Mouse (Mus musculus) bone marrow macrophage, adult 2 months (primary cell): ENCODE measurements at regions not wholly inside any gene's neighbourhood (a gene's known extent, or its start where the extent isn't known, plus 50 kb on each side); places are given as distances from the start of the nearest gene placed in this dataset.

ENCODE experiments used
- CTCF ChIP-seq: IDR thresholded peaks from 2 replicates; pipeline ENCODE4 v1.5.1; 2012; ENCODE audit warnings: low read depth, mild to moderate bottlenecking, low read length, moderate library complexity
- POLR2A ChIP-seq: IDR thresholded peaks from 2 replicates; pipeline ENCODE4 v1.6.1; 2012; ENCODE audit warnings: mild to moderate bottlenecking, low read depth, low read length, borderline replicate concordance

DNA sequence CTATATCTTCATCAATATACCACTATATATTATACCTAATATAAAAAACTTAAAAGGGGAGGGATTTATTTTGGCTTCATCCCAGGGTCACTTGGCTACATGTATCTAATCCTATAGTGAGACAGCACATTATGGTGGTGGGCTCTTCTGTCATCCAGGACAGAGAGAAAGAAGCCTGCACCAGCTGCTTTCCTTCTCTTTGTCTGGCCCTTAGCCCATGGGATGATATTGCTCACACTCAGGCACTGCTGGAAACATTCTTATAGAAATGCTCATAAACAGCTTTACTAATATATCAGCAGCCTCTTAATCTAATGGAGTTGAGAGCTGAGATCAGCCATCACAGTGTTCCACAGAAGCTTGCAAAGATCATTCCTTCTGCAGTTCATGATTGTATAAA lies 64.3 kb upstream of the Slc24a2 start:
- no peak for TF ChIP-seq CTCF
- TF ChIP-seq POLR2A: no peak
